In the genomic region with DNA sequence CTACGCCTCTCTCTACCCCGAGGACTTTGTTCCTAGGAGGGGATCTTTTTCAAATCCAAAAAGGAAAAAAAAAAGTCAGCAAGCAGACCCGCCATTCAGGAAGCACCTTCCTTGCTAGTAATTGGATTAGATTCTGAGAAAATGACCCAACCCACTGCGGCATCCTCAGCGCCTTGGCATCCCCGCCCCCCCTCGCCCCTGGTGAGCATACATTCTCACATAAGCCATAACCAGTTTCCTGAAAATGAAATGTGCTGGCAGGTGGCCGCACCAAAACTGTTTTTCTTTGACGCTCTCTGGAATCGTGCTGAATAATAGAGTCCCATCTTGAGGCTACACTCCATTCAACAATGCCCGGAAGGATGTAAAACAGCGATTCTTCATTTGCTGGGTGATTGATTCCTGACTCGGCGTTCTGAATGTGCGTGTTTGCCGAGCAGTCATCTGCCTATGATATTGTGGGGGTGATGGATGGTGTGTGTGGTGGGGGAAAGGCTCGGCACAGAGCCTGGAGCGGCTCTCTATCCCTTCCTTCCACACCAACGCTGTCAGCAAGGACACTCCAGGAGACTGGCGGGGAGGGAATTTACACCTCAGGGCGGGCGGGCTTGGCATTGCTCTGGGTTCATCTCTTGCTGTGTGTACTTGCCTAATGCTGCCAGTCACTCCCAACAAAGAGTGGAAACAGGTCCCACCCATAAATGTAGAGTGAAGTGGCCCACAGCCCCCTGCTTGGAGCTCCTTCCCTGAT, we compare ENCODE assay signal across 14 mouse cellular contexts. TPM values are rescaled to one million over a fixed set of nuclear protein-coding genes. Genes with fewer than 3 reads are reported as not detected.
A peak's percentile ranks its signal among the peaks of the same experiment; 100 is the strongest.
DNase-seq lines count a peak whose midpoint lies in the region; ATAC-seq lines count a peak whose summit lies in the region.
"Had no signal": no experiment of that assay in that cellular context is flagged by ENCODE, and none has a peak within 500 bp of the region (broad histone marks: within the 10 kb centered on the region; RNA-seq: fewer than 3 reads in every experiment).

No protein-coding gene starts in this region.

- H3K27ac ChIP-seq in midbrain, embryonic 14.5 days (replicated peaks; ENCODE audit: low read depth, low read length), result 0 out of 2 replicates have a peak overlapping the region, but pooled peaks have one; percentile 2
- no peak overlapping the region for H3K27ac ChIP-seq in midbrain, embryonic 11.5 days (ENCODE audit: low read depth, low read length)
- peak overlapping the region; percentile 78 for H3K27ac ChIP-seq in hindbrain, embryonic 13.5 days
- peak overlapping the region; percentile 44; the same call in 1 of the 2 replicates for H3K27ac ChIP-seq in neural tube, embryonic 14.5 days (ENCODE audit: low read depth, low read length)
- H3K27ac ChIP-seq: stomach, postnatal 0 days had no signal

- no peak for DNase-seq in frontal cortex, postnatal 25 days (ENCODE audit: low spot score in 2 of 2)
- no peak for DNase-seq in midbrain, embryonic 14.5 days
- DNase-seq in midbrain, embryonic 11.5 days (ENCODE audit: low spot score, missing footprints), result no peak
- no peak for DNase-seq in embryo, embryonic 10.5 days (ENCODE audit: low spot score)
- no peak for DNase-seq in spleen, postnatal 10 days (ENCODE audit: low spot score in 2 of 2)
- DNase-seq: adrenal gland, adult 8-10 months had no signal

- no peak overlapping the region for H3K4me3 ChIP-seq in midbrain, embryonic 14.5 days (replicated peaks; ENCODE audit: low read depth, low read length)
- no peak overlapping the region for H3K4me3 ChIP-seq in midbrain, embryonic 11.5 days (ENCODE audit: low read depth, low read length)
- peak overlapping the region; percentile 0; the same call in 1 of the 2 replicates for H3K4me3 ChIP-seq in hindbrain, embryonic 13.5 days
- no peak overlapping the region for H3K4me3 ChIP-seq in neural tube, embryonic 14.5 days (ENCODE audit: low read depth, low read length)
- H3K4me3 ChIP-seq: heart, embryonic 12.5 days had no signal

- H3K9me3 ChIP-seq in midbrain, embryonic 14.5 days (ENCODE audit: control insufficient read depth, low read length), result no peaks in the 10 kb centered on the region
- H3K9me3 ChIP-seq in midbrain, embryonic 11.5 days (ENCODE audit: control insufficient read depth, low read length), result no peaks in the 10 kb centered on the region
- H3K9me3 ChIP-seq in hindbrain, embryonic 13.5 days, result no peaks in the 10 kb centered on the region
- no peaks in the 10 kb centered on the region for H3K9me3 ChIP-seq in neural tube, embryonic 14.5 days (ENCODE audit: control insufficient read depth, low read length)
- H3K9me3 ChIP-seq: heart, embryonic 12.5 days had no signal

- H3K9ac ChIP-seq in midbrain, embryonic 14.5 days (replicated peaks; ENCODE audit: low read length), result no peak overlapping the region
- H3K9ac ChIP-seq in midbrain, embryonic 11.5 days (ENCODE audit: low read length), result no peak overlapping the region
- peak overlapping the region; percentile 49 for H3K9ac ChIP-seq in hindbrain, embryonic 13.5 days
- H3K9ac ChIP-seq in neural tube, embryonic 14.5 days (replicated peaks; ENCODE audit: low read depth, low read length), result no peak overlapping the region; the same call in 1 of the 2 replicates

- ATAC-seq in frontal cortex, adult (ENCODE audit: low TSS enrichment), result peak; percentile 42; the same call in 1 of the 2 replicates
- no peak for ATAC-seq in midbrain, embryonic 14.5 days (ENCODE audit: low FRiP score, low TSS enrichment)
- ATAC-seq in midbrain, embryonic 11.5 days (ENCODE audit: low FRiP score), result no peak
- ATAC-seq in hindbrain, embryonic 13.5 days (ENCODE audit: low FRiP score), result no peak
- peak; percentile 54; the same call in 1 of the 2 replicates for ATAC-seq in neural tube, embryonic 14.5 days (ENCODE audit: low read depth)
- ATAC-seq: CD4-positive, CD25-positive, alpha-beta regulatory T cell, adult 4 months; inflammation-experienced regulatory T-cells, adult 6 months; Patski had no signal

- WGBS in midbrain, embryonic 14.5 days, result 43% methylated on average over 22 of the region's 22 CpGs
- WGBS in midbrain, embryonic 11.5 days, result 66% methylated on average over 22 of the region's 22 CpGs
- 43% methylated on average over 22 of the region's 22 CpGs for WGBS in hindbrain, embryonic 13.5 days
- WGBS in neural tube, embryonic 14.5 days, result 44% methylated on average over 22 of the region's 22 CpGs

- peak overlapping the region; percentile 6; the same call in 1 of the 2 replicates for H3K4me2 ChIP-seq in midbrain, embryonic 14.5 days (ENCODE audit: low read length)
- H3K4me2 ChIP-seq in midbrain, embryonic 11.5 days, result no peak overlapping the region
- peak overlapping the region; percentile 36 for H3K4me2 ChIP-seq in hindbrain, embryonic 13.5 days
- H3K4me2 ChIP-seq in neural tube, embryonic 14.5 days (ENCODE audit: low read depth, low read length), result peak overlapping the region; percentile 23; the same call in 1 of the 2 replicates
- H3K4me2 ChIP-seq: heart, embryonic 12.5 days had no signal

- H3K27me3 ChIP-seq in midbrain, embryonic 14.5 days (ENCODE audit: control insufficient read depth, insufficient read depth, low read length), result no peaks in the 10 kb centered on the region
- H3K27me3 ChIP-seq in midbrain, embryonic 11.5 days (ENCODE audit: control insufficient read depth, insufficient read depth, low read length), result no peaks in the 10 kb centered on the region
- H3K27me3 ChIP-seq in hindbrain, embryonic 13.5 days, result no peaks in the 10 kb centered on the region
- no peaks in the 10 kb centered on the region for H3K27me3 ChIP-seq in neural tube, embryonic 14.5 days (ENCODE audit: control insufficient read depth, insufficient read depth, low read length)
- H3K27me3 ChIP-seq: Patski had no signal

- peaks cover 46% of the 10 kb centered on the region for H3K4me1 ChIP-seq in midbrain, embryonic 14.5 days (ENCODE audit: control insufficient read depth, insufficient read depth, low read length)
- peaks cover 3% of the 10 kb centered on the region for H3K4me1 ChIP-seq in midbrain, embryonic 11.5 days (ENCODE audit: control insufficient read depth, insufficient read depth, low read length)
- H3K4me1 ChIP-seq in hindbrain, embryonic 13.5 days (replicated peaks), result peaks cover 70% of the 10 kb centered on the region
- H3K4me1 ChIP-seq in neural tube, embryonic 14.5 days (ENCODE audit: control insufficient read depth, insufficient read depth, low read length), result peaks cover 40% of the 10 kb centered on the region
- H3K4me1 ChIP-seq: heart, embryonic 12.5 days had no signal

- peaks cover 49% of the 10 kb centered on the region for H3K36me3 ChIP-seq in midbrain, embryonic 14.5 days (ENCODE audit: control insufficient read depth, insufficient read depth, low read length)
- H3K36me3 ChIP-seq in midbrain, embryonic 11.5 days (ENCODE audit: control insufficient read depth, insufficient read depth, low read length), result peaks cover 2% of the 10 kb centered on the region; the same call in 1 of the 2 replicates
- peaks cover 55% of the 10 kb centered on the region for H3K36me3 ChIP-seq in hindbrain, embryonic 13.5 days
- H3K36me3 ChIP-seq in neural tube, embryonic 14.5 days (ENCODE audit: control insufficient read depth, insufficient read depth, low read length), result peaks cover 19% of the 10 kb centered on the region
- H3K36me3 ChIP-seq: heart, embryonic 12.5 days had no signal

RNA-seq across cellular contexts. Expression of a gene that starts 18.9 kb away (rescaled TPM):
- 295 and 301 TPM in 2 replicates for polyA plus RNA-seq in midbrain, embryonic 14.5 days (2014; fragmentation: Nextera tagmentation; extraction: Ambion mirVana)
- 60.7 and 68.6 TPM in 2 replicates for polyA plus RNA-seq in midbrain, embryonic 11.5 days (2014; fragmentation: Nextera tagmentation; extraction: Ambion mirVana)
- polyA plus RNA-seq in hindbrain, embryonic 13.5 days (2015; fragmentation: Nextera tagmentation; extraction: Ambion mirVana), result 267 and 274 TPM in 2 replicates
- polyA plus RNA-seq in neural tube, embryonic 14.5 days (2014; fragmentation: Nextera tagmentation; extraction: Ambion mirVana), result 356 and 369 TPM in 2 replicates
- polyA plus RNA-seq: CD4-positive, CD25-positive, alpha-beta regulatory T cell, adult 4 months had no signal

Comparison
In these comparisons a context has a peak if more than half of its experiments do, and no peak if none do; other contexts are left out.
1. ATAC-seq: peak in frontal cortex, adult (single experiment) and neural tube, embryonic 14.5 days (single experiment); none in midbrain, embryonic 14.5 days (single experiment), midbrain, embryonic 11.5 days (single experiment) and hindbrain, embryonic 13.5 days (single experiment).